Mouse (Mus musculus) bone marrow, adult 2 months (tissue): ENCODE measurements around the gene Sh3bgr.

Experiments used
- CTCF ChIP-seq: fragments of 200-500 bp; IDR thresholded peaks from 2 replicates; pipeline ENCODE4 v1.5.1; 2011; ENCODE audit warnings: low read length, control low read depth; ENCODE audit not compliant: control insufficient read depth, insufficient read depth
- POLR2A ChIP-seq: fragments of 200-500 bp; IDR thresholded peaks from 2 replicates; pipeline ENCODE4 v1.6.1; 2011; ENCODE audit warnings: low read depth, mild to moderate bottlenecking, control low read depth, low read length, borderline replicate concordance; ENCODE audit not compliant: control insufficient read depth

GRCm38 (mm10) chr16:96272929-96273619 is 72.8 kb downstream of the Sh3bgr start:
- TF ChIP-seq CTCF = no peak
- TF ChIP-seq POLR2A = no peak
